Mouse (Mus musculus) heart, embryonic 16.5 days (tissue): ENCODE data around the gene Nr1h3. TPM values are rescaled to one million over a fixed set of nuclear protein-coding genes. Genes with fewer than 3 reads are reported as not detected.

ENCODE experiments used
- ATAC-seq: fragments of 200-750 bp; cut with Nextera tagmentation; replicated peaks from 2 replicates; pipeline ENCODE4 v1.8.0; 2017; ENCODE audit warnings: moderate number of reproducible peaks; ENCODE audit not compliant: insufficient read depth, low FRiP score; ENCODE audit errors: extremely low read depth
- H3K27ac ChIP-seq: fragments of 300-500 bp; sonication (generic); 2 replicates; pipeline ENCODE4 v1.5.1; 2014; ENCODE audit warnings: mild to moderate bottlenecking, low read length, control low read depth, moderate library complexity
- H3K27me3 ChIP-seq: fragments of 300-500 bp; sonication (generic); 2 replicates; pipeline ENCODE4 v1.6.1; 2014; ENCODE audit warnings: low read length, mixed read lengths; ENCODE audit not compliant: control insufficient read depth, insufficient read depth
- H3K36me3 ChIP-seq: fragments of 300-500 bp; sonication (generic); 2 replicates; pipeline ENCODE4 v1.6.1; 2014; ENCODE audit not compliant: control insufficient read depth, insufficient read depth
- H3K4me1 ChIP-seq: fragments of 300-500 bp; sonication (generic); 2 replicates; pipeline ENCODE4 v1.6.1; 2014; ENCODE audit warnings: low read length, mixed read lengths; ENCODE audit not compliant: control insufficient read depth, insufficient read depth
- H3K4me2 ChIP-seq: fragments of 300-500 bp; sonication (generic); 2 replicates; pipeline ENCODE4 v1.6.1; 2014; ENCODE audit warnings: low read depth, mild to moderate bottlenecking, control low read depth, low read length
- H3K4me3 ChIP-seq: fragments of 300-500 bp; sonication (generic); 2 replicates; pipeline ENCODE4 v1.5.1; 2014; ENCODE audit warnings: mild to moderate bottlenecking, control low read depth, low read length
- H3K9ac ChIP-seq: fragments of 300-500 bp; sonication (generic); 2 replicates; pipeline ENCODE4 v1.6.1; 2014; ENCODE audit warnings: low read length, control low read depth
- H3K9me3 ChIP-seq: fragments of 300-500 bp; sonication (generic); replicated peaks from 2 replicates; pipeline ENCODE4 v1.6.1; 2016; ENCODE audit warnings: low read length; ENCODE audit not compliant: control insufficient read depth
- WGBS: fragments of 180-500 bp; shearing (Covaris S2); extraction: QIAGEN DNeasy Blood & Tissue Kit; methylation state at CpG from one replicate; pipeline ENCODE4 v1.1.7; 2014; 5-methylcytosine and 5-hydroxymethylcytosine counted together
- polyA plus RNA-seq: library from polyadenylated mRNA; unstranded; fragments of >200 nt; fragmentation: Nextera tagmentation; extraction: Ambion mirVana; gene quantifications from 2 replicates; pipeline ENCODE4 v1.2.1, GENCODE M21; 2015

Gene Nr1h3
- polyA plus RNA-seq, 1 experiment from 2014 or later: 4.4 TPM

GRCm38 (mm10) chr2:91139311-91139710, 63.3 kb downstream of the Nr1h3 start:
- Histone ChIP-seq H3K4me3 (no peak overlapping the region), H3K36me3 (peaks cover 26% of the 10 kb centered on the region), H3K9ac (no peak overlapping the region), H3K27ac (no peak overlapping the region), H3K27me3 (no peaks in the 10 kb centered on the region), H3K9me3 (no peaks in the 10 kb centered on the region), H3K4me2 (no peak overlapping the region), H3K4me1 (peaks cover 2% of the 10 kb centered on the region; the same call in 1 of the 2 replicates)
- 57% methylated on average over 5 of the region's 5 CpGs for WGBS
- ATAC-seq: no peak

- H3K36me3 ChIP-seq: peaks cover 40% of the 10 kb centered on the region
- peaks cover 3% of the 10 kb centered on the region for H3K4me1 ChIP-seq
- H3K4me3 ChIP-seq: no peak overlapping the region
- H3K27me3 ChIP-seq: no peaks in the 10 kb centered on the region
- WGBS: 60% methylated on average over 6 of the region's 6 CpGs
- H3K9ac ChIP-seq: no peak overlapping the region
- peak overlapping the region; percentile 14; the same call in 1 of the 2 replicates for H3K27ac ChIP-seq
- ATAC-seq: 0 out of 2 replicates have a peak, but pooled peaks have one; percentile 30
- H3K4me2 ChIP-seq: no peak overlapping the region
- H3K9me3 ChIP-seq: no peaks in the 10 kb centered on the region
Measured at GRCm38 (mm10) chr2:91137481-91137880, 65.2 kb downstream of the Nr1h3 start.

GRCm38 (mm10) chr2:91136513-91137412, 65.9 kb downstream of the Nr1h3 start:
- no peaks in the 10 kb centered on the region for H3K27me3 ChIP-seq
- H3K36me3 ChIP-seq: peaks cover 48% of the 10 kb centered on the region
- H3K9ac ChIP-seq: no peak overlapping the region
- no peaks in the 10 kb centered on the region for H3K9me3 ChIP-seq
- peaks cover 10% of the 10 kb centered on the region for H3K4me1 ChIP-seq
- H3K27ac ChIP-seq: no peak overlapping the region
- no peak overlapping the region for H3K4me2 ChIP-seq
- no peak for ATAC-seq
- WGBS: 56% methylated on average over 11 of the region's 11 CpGs
- H3K4me3 ChIP-seq: no peak overlapping the region

Other genes starting within 250 kb of the Nr1h3 start
- gene Rapsn, start 167.2 kb downstream of the Nr1h3 start, polyA plus RNA-seq: 40.9 and 43.4 TPM in 2 replicates
- gene Psmc3, start 148.8 kb downstream of the Nr1h3 start, polyA plus RNA-seq: 239 and 255 TPM in 2 replicates
- 56.9 and 61.3 TPM in 2 replicates for gene Slc39a13, start 132.4 kb downstream of the Nr1h3 start, polyA plus RNA-seq
- 3.6 and 5.2 TPM in 2 replicates for gene Spi1, start 120.4 kb downstream of the Nr1h3 start, polyA plus RNA-seq
- gene Mybpc3, start 84.7 kb downstream of the Nr1h3 start, polyA plus RNA-seq: 1,022 and 1,203 TPM in 2 replicates
- gene Madd, start 19.0 kb downstream of the Nr1h3 start, polyA plus RNA-seq: 5.8 and 6.1 TPM in 2 replicates
- 15.0 and 19.2 TPM in 2 replicates for gene Acp2, start 51 bp upstream of the Nr1h3 start, polyA plus RNA-seq
- gene Ddb2, start 34.1 kb upstream of the Nr1h3 start, polyA plus RNA-seq: 11.5 and 11.7 TPM in 2 replicates
- gene Pacsin3, start 53.1 kb upstream of the Nr1h3 start, polyA plus RNA-seq: 60.4 and 64.0 TPM in 2 replicates
- 64.9 and 68.9 TPM in 2 replicates for gene Arfgap2, start 62.1 kb upstream of the Nr1h3 start, polyA plus RNA-seq
- gene 1110051M20Rik, start 241.9 kb upstream of the Nr1h3 start, polyA plus RNA-seq: 42.9 and 46.0 TPM in 2 replicates